Mouse (Mus musculus) ovary, postnatal 36 days (tissue): Measurements from ENCODE around the gene Rybp.
A peak's percentile ranks its signal among the peaks of the same experiment; 100 is the strongest.

Source experiments
- DNase-seq: peaks from one replicate; pipeline ENCODE4 v3.0.0; 2022; ENCODE audit warnings: low spot score, mixed read lengths

The Rybp gene

DNA sequence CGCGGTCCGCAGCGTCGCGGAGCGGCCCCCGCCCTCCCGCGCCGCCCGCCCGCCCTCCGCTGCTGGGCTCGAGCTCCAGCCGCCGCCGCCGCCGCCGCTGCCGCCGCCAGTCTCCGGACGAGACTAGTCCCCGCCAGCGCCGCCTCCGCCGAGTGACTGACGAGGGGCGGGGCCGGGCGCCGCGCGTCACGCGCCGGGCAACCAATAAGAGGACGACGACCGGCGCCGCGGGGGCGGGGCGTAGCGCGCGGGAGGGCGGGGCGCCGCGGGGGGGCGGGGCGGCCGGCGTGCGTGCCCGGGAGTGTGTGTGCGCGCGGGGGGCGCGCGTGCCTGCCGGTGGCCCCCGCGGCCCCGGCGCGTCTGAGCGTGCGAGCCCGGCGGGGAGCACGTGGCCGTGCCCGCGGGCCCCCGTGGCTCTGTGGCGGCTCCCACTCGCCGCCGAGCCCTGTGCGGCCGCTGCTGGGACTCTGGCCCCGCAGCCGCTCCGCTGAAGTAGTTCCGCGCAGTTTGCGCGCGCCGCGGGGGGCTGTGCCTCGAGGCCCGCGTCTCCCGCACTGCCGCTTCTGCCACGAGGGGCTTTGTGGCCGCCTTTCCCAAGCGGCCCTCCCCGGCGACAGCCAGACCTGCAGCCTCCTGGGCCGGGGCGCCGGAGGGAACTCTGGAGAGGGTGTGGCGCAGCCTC, at the start of gene Rybp:
TSS of gene Rybp (minus strand) at position 152 of the 682 bp plus-strand sequence.
- DNase-seq, result peak; percentile 95

DNA sequence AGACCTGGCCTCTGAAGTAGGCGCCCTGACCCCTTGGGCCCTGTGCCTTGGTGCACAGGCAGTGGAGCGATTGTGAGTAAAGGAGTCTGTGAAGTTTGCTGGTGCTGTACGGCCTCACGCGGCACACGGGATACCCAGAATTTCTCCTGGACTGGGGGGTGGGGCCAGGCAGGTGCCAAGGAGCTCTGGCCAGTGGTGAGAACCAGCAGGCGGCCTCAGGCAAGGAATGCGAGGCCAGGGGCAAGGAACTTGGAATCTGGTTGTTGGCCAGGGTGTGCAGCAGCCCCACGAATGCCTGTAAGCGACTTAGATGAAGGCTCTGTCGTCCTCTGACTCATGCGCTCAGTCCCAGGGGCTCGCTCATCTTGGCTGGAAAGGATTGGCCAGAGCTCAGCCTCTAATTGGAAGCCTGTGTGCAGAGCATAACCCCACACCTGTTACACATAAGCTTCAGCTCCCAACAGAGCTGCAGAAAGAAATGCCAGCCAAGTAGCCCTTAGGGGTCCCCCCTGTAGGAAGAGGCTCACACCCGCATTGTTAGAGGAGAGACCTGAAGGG, 49.4 kb upstream of the Rybp start:
- no peak for DNase-seq

DNA sequence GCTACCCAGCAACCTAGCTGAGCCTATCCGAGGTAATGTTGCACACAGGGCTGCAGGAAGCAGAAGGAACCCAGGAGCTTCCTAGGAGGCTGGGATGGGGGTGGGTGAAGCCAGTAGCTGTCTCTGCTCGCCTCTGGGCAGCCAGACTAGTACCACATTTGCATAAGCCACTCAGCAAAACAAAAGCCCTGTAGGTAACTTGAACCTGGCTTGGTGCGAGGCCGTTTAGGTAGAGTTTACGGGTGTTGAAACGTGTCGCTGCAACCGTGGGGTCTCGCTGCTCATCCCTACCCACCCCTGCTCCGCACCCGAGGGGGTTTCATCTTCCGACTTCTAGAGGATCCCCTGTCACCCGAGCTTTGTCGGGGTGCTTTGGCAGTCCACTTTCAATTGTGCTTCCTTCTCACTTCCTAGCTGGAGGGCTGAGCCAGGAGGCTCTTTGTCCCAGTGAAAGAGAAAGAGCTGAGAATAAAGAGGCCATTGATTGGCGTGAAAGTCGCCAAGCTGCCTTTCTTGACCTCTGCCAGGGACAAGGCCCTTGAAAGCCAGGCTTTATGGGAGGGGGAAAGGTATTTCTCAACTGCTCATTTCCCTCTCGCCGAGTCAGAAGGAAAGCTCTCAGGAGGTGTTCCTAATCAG, 48.3 kb upstream of the Rybp start:
- DNase-seq, result no peak

DNA sequence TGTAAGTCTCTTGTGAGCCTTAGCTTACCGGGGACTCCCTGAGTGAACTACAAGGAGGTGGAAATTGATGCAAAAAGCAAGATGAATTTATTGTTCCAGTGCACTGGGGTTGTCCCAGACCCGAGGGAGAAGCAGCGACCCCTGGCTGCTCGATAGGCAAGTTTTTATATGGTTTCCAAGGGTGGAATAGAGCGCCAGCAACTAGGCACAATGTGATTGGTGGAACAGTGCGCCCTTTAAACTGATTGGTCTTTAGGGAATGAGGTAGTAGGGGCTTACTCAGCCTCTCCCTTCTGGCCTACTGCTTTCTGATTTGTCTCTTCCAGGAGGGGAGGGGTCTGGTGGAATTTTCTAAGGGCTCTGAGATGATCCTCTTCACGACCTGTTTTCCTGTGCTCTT, 46.5 kb upstream of the Rybp start:
- no peak for DNase-seq

DNA sequence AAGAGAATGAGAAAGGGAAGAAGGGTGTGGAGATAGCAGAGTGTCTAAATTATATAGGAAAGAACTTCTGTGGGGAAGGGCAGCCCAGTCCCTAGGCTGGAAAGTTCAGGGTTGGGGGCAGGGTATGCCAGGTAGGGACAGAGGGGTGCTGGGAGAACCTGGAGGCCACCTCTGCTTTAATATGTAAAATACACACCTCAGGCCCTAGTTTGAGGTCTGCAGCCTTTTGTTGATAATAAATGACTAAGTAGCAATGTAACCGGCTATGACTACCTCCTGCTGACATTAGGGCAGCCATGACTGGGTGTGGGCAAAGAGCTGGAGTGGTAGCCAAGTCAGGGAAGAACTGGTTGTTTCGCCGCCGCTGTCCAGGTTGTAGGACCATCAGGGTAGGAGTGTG, 45.2 kb upstream of the Rybp start:
- no peak for DNase-seq

DNA sequence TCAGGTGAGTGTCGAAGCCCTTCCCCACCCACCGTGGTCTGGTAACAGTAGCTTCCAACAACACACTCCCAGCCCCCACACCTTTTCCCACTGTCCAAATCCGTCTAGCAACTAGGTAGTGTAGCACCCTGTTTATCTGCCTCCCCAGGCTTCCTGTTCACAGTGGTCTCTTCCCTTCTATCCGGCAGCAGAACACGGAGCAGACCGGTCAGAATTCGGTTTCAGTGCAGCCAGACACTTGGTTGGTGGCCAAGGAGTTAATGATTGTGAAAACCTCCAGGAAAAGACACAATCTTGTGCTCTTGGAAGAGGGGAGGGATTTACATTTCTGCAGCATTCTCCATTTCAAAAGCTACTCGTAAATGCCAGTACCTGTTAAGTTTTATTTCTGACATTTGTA, 44.3 kb upstream of the Rybp start:
- no peak for DNase-seq

DNA sequence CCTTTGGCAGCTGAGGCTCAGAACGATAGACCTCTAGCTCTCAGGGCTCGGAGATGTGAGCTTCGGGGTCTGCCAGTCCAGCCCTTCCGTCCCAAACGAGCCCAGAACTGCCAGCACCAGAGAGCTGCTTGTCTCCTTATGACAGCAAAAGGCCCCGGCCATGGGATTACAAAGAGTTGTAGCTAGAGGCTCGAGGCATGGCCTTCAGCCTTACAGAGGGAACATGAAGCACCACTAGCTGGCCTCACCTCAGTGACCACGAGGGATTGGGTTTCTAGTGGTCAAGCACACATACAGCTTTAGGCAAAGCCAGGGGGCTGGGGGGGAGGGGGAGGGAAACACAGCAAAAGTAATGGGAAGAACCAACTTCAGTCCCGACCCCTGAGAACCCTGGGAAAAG, 43.8 kb upstream of the Rybp start:
- DNase-seq, result no peak

DNA sequence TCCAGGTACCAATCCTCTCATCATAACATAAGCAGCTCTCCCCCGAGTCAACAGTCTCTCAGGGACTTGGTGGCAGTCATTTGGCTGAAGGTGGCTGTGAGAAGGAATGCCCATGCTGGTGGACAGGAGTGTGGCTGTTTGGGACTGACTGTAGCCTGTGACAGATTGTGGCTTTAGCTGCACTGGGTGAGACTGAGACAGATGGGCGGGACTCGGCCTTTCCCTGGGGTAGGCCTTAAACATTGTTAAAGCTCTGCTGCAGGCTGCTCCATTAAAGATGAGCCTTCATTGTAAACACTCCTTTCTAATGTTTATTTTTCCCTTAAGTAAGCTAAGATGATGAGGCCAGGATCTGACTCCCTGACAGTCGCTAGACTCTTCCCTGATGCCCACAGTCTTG, 42.3 kb upstream of the Rybp start:
- no peak for DNase-seq

DNA sequence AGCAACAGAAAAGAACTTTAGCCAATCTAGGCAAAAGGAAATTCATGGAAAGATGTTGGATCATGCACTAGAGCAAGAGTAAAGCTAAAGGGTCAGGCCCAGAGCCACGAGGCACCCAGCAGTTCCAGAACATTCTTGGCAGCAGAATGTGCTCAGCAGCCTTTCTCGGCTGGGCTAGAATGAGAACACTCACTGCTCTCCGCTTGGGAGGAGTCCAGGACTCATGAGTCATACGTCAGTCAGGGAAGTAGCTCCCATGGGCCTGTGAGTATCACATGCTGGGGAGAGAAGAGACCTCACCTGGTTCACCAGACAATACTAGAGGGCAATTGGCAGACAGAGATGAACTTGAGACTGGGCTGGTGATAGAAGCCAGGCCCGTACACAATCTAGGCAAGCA, 39.8 kb upstream of the Rybp start:
- peak; percentile 56 for DNase-seq

DNA sequence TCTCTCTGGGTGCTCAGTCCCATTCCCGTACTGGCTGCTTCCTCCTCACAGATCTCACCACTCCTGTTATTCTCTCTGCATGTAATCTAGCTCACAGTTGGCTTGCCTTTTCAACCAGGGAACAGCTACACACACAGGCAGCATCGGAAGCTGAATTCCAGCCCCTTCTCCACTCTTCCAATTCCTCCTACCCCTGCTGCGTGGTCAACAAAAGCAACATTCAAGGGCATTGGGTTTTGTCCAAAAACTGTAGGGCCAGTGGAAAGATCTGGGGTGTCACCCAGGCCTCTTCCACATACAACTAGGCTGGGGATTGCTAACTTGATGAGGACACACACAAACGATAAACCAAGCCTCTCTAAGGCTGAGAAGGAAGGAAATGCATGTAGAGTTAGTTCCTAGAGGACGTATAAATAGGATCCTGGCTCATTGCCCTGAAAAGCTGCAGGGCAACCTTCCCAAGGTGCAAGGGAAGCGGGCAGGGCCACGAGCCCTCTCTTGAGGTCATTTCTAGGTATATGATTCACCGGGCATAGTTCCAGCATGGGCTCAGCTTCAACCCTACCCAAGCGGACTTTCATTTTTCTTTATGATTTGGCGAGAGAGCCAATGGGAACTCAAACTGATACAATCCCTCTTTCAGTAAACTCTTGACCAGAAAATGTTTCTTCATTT, 36.6 kb upstream of the Rybp start:
- DNase-seq, result no peak

DNA sequence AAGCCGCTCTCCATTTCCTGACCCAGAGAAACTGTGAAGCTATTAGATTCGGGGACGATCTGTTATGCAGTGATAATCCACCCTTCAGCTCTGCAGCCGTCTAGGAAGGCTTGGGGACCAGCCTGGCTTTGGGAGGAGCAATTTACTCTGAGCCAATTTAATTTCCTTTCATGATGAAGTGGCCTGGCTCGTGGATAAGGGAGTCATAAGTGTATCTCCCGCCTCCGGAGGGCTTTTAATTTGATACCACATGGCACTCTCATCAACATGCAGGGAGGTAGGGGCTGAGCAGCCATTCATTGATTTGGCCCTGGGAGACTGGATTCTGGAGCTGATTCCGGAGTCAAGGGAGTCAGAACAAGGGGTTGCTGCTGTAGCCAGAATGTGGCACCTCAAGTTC, 35.3 kb upstream of the Rybp start:
- DNase-seq, result no peak

DNA sequence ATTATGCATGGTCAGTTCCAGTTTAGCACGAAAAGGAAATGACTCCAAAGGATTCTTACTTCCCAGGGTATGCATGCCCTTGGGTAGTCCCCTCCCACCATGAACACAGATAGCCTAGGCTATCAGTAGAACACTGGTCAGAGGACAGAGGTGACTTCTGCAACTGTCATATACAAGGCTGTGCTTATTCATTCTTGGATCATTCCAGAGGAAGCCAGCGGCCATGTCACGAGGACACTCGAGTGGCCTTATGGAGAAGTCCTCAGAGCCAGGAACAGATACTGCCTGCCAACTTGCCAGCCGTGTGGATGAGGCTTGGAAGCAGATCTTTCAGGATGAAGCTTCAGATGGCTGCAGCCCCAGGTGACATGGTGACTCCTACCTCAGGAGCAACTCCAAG, 34.9 kb upstream of the Rybp start:
- no peak for DNase-seq

DNA sequence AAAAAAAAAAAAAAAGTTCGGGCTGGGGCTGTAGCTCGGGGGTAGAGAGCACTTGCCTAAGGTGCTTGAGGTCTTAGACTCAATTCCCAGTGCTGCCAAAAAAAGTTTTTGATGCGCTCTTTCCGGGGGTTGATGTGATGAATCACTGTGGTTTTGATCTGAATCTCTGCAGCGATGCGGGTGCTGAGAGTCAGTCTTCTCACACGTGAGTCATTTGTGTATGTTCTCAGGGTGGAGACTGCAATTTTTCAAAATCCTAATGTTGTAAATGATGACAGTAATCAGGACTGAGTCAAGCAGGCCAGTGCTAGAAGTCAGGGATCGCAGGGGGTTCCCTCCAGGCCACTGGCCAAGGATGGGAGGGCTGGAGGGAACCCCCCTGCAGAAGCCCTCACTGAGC, 26.9 kb upstream of the Rybp start:
- no peak for DNase-seq

DNA sequence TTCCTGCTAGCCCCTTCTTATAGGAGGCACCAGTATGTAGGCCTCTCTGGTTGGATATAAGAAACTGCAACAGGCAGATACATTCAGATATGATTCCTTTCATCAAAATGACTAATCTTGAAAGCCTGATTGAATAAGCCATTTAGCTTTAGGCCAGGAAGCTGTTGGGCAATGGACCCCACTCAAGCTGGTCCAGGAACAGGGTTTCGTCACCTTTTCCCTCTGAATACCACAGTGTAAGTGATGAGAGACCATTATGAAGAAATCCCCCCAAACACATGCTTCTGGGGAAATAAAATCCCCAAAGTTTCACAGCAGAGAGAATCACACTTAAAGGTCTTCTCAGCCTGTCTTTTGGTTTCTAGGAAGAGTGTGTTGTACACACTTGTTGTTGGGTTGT, 23.9 kb upstream of the Rybp start:
- no peak for DNase-seq

DNA sequence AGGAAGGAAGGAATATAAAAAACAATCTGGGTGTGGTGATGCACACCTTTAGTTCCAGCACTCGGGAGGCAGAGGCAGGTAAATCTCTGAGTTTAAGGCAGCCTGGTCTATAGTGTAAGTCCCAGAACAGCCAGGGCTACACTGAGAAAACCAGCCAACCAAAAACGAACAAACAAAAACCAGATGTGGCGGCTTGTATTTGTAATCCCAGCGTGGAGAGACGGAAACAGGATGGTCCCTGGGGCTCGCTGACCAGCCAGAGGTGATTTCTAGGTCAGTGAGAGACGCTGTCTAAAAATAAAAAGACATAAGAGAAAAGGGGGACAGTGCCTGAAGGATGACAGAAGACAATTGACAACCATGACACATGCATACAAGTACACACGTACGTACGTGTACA, 17.5 kb upstream of the Rybp start:
- DNase-seq, result no peak

DNA sequence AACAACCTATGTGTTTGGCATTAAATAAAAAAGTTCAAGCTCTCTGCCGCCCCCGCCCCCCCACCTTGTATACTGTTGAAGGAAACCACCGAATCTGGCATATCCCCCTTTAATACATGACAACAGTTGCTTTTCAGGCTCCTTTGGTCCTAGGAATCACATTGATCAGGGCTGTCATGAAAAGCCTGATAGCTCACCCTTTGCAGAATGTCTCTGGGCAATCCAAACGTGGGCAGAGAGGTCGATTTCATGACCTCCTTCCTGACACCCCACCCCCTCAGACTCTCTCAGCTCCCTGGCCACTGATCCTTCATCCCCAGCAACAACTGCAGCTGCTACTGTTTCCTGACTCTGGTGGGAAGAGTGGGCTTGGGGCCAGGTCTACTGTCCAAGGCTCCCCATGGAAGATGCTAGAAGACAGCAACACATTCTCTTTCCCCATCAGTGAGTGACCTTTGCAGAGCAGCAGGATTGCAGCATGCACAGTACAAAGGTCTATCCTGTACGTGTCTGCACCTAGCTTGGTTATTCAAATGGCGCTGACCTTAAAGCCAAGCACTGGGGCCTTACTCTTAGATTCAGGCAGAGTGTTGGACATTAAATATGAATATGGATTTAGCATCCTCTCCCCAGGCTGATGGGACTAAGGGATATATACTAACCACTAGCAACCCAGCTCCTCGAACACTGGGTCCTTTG, 14.3 kb upstream of the Rybp start:
- DNase-seq, result no peak

DNA sequence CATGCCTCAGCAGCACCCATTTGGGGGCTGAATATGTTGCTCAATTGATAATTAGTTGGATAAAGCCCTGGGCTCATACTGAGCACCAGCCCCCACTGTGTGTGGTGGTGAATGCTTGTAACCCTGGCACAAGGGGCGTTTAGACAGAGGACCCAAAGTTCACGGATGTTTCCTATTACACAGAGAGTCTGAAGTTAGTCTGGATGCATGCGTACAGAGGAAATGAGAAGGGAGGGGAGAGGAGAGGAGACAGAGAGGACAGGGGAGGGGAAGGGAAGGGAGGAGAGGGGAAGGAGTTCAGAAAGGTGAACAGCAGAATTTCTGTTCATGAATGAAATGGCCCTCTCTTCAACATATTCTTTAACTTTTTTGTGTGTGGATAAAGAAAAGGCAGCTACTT, 13.5 kb upstream of the Rybp start:
- no peak for DNase-seq

DNA sequence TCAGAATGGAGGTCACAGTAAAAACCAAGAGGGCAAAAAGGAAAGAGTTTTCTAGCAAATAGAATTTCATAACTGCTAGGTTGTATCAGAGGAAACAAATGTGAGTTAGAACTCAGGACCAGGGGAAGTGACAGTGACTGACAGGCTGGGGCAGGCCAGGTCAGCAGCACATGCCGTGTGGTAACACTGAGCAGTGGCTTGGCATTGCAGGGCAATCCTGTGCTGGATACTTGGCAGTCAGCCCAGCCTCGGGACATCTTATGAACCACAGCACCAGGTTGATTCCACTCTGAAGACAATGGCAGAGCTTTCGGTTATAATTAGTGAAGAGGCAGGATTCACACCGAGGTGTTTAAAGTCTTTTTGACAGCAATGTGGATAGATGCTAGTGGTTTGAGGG, 11.7 kb upstream of the Rybp start:
- no peak for DNase-seq

DNA sequence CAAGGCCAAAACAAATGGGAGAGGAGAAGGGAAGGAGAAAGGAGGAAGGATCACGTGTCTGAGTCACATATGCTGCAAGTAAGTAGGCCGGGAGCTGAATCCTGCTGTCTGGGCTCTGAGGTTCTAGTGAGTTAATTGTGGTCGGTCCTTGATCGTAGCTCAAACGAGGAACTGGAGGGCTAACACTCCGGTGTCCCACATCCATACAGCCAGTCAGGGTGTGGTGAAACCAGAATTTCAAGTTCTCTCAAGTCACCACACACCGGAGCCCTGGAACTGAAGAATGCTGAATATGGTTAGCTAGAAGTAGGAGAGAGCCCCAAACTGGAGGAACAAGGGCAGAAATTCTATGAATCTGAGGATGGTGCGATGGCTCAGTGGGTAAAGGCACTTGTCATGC, 10.3 kb upstream of the Rybp start:
- DNase-seq, result no peak

DNA sequence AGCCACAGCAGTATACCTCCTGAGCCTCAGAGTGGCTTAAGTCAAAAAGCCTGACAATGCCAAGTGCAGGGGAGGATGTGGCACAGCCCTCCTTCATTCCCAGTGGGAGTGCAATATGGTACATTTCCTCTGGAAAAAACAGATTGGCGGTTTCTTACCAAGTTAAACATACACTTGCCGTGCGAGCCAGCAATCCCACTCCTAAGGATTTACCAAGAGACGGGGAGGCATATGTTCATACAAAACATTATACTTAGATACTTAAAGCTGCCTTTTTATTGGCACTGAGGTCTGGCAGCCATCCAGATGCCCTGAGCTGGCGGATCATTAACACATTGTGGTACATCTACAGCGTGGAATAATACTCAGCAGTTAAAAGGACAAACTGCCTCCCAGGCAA, 5.1 kb upstream of the Rybp start:
- no peak for DNase-seq

DNA sequence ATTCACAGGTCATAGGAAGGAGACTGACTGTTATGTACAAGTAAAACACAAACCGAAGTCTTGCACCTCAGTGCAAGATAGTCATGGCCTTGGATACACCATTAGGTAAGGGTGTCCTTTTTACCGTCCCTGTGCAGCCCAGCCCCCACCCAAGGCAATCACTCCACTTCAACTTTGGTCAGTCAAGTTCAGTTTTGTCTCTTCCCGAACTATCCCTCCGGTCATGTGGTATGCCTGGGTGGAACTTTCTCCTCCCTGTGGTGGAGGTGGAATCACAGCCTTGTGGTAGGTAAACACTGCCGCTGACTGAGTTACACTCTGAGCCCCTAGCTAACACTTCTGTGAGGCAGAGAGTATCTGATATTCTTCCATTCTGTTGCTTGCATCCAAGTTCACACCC, 1.8 kb upstream of the Rybp start:
- no peak for DNase-seq

DNA sequence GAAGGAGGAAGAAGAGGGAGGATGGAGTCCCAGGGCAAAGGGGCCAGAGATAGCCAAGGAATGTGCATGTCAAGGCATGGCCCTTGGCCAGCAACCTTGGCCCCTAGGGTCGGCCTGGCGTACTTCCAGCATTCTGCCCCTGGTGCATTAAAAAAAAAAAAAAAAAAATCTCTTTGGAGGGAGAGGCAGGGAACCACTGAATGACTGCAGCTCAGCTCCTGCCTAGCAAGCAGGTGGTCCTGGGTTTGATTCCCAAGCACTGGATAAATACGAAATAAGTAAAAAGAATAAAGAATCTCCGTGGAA, 1.4 kb upstream of the Rybp start:
- peak; percentile 54 for DNase-seq
